Mouse (Mus musculus): ENCODE data around the gene Galnt6. TPM values are rescaled to one million over a fixed set of nuclear protein-coding genes. Genes with fewer than 3 reads are reported as not detected.
A peak's percentile ranks its signal among the peaks of the same experiment; 100 is the strongest.

Galnt6 gene
- polyA plus RNA-seq, 1 experiment, result 34.7 TPM

GRCm38 (mm10) chr15:100718572-100718971, 10.6 kb downstream of the Galnt6 start:
- no peak overlapping the region for H3K4me3 ChIP-seq (ENCODE audit: control insufficient read depth, insufficient read depth, low read length)
- H3K27me3 ChIP-seq (ENCODE audit: control insufficient read depth, insufficient read depth, low read length), result no peaks in the 10 kb centered on the region
- no peak for DNase-seq
- H3K27ac ChIP-seq (ENCODE audit: control insufficient read depth, insufficient read depth, low read length), result no peak overlapping the region
- TF ChIP-seq CTCF (IDR thresholded peaks at IDR 0.05; ENCODE audit: borderline replicate concordance, control insufficient read depth, extremely low read depth, insufficient read depth, low read length, poor library complexity) (0 out of 2 replicates have a peak, but pooled peaks have one; percentile 26), POLR2A (IDR thresholded peaks at IDR 0.05; ENCODE audit: control insufficient read depth, extremely low read depth, insufficient read depth, low read length, poor library complexity) (no peak)
- H3K36me3 ChIP-seq (ENCODE audit: control insufficient read depth, insufficient read depth, low read length), result peaks cover 22% of the 10 kb centered on the region
- WGBS, result 94% methylated on average over 11 of the region's 11 CpGs
- H3K4me1 ChIP-seq (replicated peaks; ENCODE audit: control insufficient read depth, insufficient read depth, low read length), result peaks cover 52% of the 10 kb centered on the region

GRCm38 (mm10) chr15:100717933-100718332, 11.2 kb downstream of the Galnt6 start:
- H3K27me3 ChIP-seq (ENCODE audit: control insufficient read depth, insufficient read depth, low read length), result no peaks in the 10 kb centered on the region
- no peak overlapping the region for H3K27ac ChIP-seq (ENCODE audit: control insufficient read depth, insufficient read depth, low read length)
- H3K36me3 ChIP-seq (ENCODE audit: control insufficient read depth, insufficient read depth, low read length), result peaks cover 27% of the 10 kb centered on the region
- no peak for TF ChIP-seq CTCF (IDR thresholded peaks at IDR 0.05; ENCODE audit: borderline replicate concordance, control insufficient read depth, extremely low read depth, insufficient read depth, low read length, poor library complexity)
- no peak for TF ChIP-seq POLR2A (IDR thresholded peaks at IDR 0.05; ENCODE audit: control insufficient read depth, extremely low read depth, insufficient read depth, low read length, poor library complexity)
- no peak overlapping the region for H3K4me3 ChIP-seq (ENCODE audit: control insufficient read depth, insufficient read depth, low read length)
- peaks cover 45% of the 10 kb centered on the region for H3K4me1 ChIP-seq (replicated peaks; ENCODE audit: control insufficient read depth, insufficient read depth, low read length)
- 87% methylated on average over 6 of the region's 6 CpGs for WGBS
- DNase-seq, result no peak

DNA sequence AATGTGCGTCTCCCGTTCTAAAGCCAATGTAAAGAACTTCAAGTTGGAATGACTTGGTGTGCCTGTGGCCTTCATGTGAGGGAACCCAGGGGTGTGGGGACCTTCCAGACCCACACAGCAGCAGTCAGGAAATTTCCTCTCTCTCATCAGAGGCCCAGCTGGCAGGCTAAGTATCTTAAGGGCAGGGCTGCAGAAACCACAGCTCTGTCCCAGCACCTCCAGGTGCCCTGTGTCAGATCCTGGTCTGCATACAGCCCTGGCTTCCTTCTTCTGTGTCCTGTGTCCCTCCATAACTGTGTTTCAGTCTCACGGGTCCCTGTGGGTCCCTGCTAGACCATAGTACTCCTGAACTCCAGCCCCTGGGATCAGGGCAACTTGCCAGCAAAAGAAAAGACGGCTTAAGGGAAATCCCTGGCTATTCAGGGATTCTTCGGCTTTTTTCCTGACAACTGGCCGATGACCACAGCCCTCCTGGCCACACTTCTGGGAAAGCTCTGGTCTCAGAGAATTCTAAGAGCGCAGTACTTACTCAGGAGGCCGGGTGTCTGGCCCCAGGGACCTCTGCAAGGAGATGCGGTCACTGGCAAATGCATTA, 13.7 kb downstream of the Galnt6 start:
- TF ChIP-seq POLR2A (IDR thresholded peaks at IDR 0.05; ENCODE audit: control insufficient read depth, extremely low read depth, insufficient read depth, low read length, poor library complexity), result no peak
- TF ChIP-seq CTCF (IDR thresholded peaks at IDR 0.05; ENCODE audit: borderline replicate concordance, control insufficient read depth, extremely low read depth, insufficient read depth, low read length, poor library complexity), result no peak
- Histone ChIP-seq H3K27me3 (ENCODE audit: control insufficient read depth, insufficient read depth, low read length) (no peaks in the 10 kb centered on the region), H3K4me1 (replicated peaks; ENCODE audit: control insufficient read depth, insufficient read depth, low read length) (peaks cover 43% of the 10 kb centered on the region), H3K27ac (ENCODE audit: control insufficient read depth, insufficient read depth, low read length) (no peak overlapping the region), H3K4me3 (ENCODE audit: control insufficient read depth, insufficient read depth, low read length) (no peak overlapping the region), H3K36me3 (ENCODE audit: control insufficient read depth, insufficient read depth, low read length) (peaks cover 30% of the 10 kb centered on the region)
- 80% methylated on average over 9 of the region's 9 CpGs for WGBS
- no peak for DNase-seq

- Histone ChIP-seq H3K4me3 (ENCODE audit: control insufficient read depth, insufficient read depth, low read length) (no peak overlapping the region), H3K27ac (ENCODE audit: control insufficient read depth, insufficient read depth, low read length) (no peak overlapping the region), H3K36me3 (ENCODE audit: control insufficient read depth, insufficient read depth, low read length) (peaks cover 30% of the 10 kb centered on the region), H3K4me1 (replicated peaks; ENCODE audit: control insufficient read depth, insufficient read depth, low read length) (peaks cover 35% of the 10 kb centered on the region), H3K27me3 (ENCODE audit: control insufficient read depth, insufficient read depth, low read length) (no peaks in the 10 kb centered on the region)
- TF ChIP-seq CTCF (IDR thresholded peaks at IDR 0.05; ENCODE audit: borderline replicate concordance, control insufficient read depth, extremely low read depth, insufficient read depth, low read length, poor library complexity), result no peak
- no peak for TF ChIP-seq POLR2A (IDR thresholded peaks at IDR 0.05; ENCODE audit: control insufficient read depth, extremely low read depth, insufficient read depth, low read length, poor library complexity)
- DNase-seq, result no peak
- 98% methylated on average over 8 of the region's 8 CpGs for WGBS
These were observed 14.7 kb downstream of the Galnt6 start for GRCm38 (mm10) chr15:100714470-100714869.

DNA sequence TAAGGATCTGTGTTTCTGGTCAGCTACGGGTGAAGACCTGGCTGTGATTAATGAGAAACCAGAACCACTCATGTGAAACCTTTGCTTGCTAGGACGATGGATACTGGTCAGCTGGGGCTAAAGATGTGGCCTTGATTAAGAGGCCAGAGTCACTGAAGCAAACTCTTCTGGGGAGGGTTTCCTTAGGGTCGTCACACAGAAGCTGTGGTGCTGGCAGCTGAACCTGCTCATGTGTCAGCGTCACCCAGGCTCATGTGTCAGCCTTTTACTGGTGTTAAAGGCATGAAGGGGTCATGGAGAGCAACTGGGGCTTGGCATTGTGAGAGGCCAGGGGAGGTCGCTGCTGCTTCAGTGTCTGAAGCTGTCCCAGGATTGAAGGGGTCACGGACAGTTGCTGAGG, 18.3 kb downstream of the Galnt6 start:
- TF ChIP-seq CTCF (IDR thresholded peaks at IDR 0.05; ENCODE audit: borderline replicate concordance, control insufficient read depth, extremely low read depth, insufficient read depth, low read length, poor library complexity) (no peak), POLR2A (IDR thresholded peaks at IDR 0.05; ENCODE audit: control insufficient read depth, extremely low read depth, insufficient read depth, low read length, poor library complexity) (no peak)
- Histone ChIP-seq H3K27ac (ENCODE audit: control insufficient read depth, insufficient read depth, low read length) (no peak overlapping the region), H3K27me3 (ENCODE audit: control insufficient read depth, insufficient read depth, low read length) (no peaks in the 10 kb centered on the region), H3K4me3 (ENCODE audit: control insufficient read depth, insufficient read depth, low read length) (no peak overlapping the region), H3K4me1 (replicated peaks; ENCODE audit: control insufficient read depth, insufficient read depth, low read length) (peaks cover 51% of the 10 kb centered on the region), H3K36me3 (ENCODE audit: control insufficient read depth, insufficient read depth, low read length) (peaks cover 25% of the 10 kb centered on the region)
- WGBS, result 92% methylated on average over 6 of the region's 6 CpGs
- DNase-seq, result no peak

GRCm38 (mm10) chr15:100708433-100709078, 20.6 kb downstream of the Galnt6 start:
- no peaks in the 10 kb centered on the region for H3K27me3 ChIP-seq (ENCODE audit: control insufficient read depth, insufficient read depth, low read length)
- peak overlapping the region; percentile 32; the same call in 1 of the 2 replicates for H3K27ac ChIP-seq (ENCODE audit: control insufficient read depth, insufficient read depth, low read length)
- no peak overlapping the region for H3K4me3 ChIP-seq (ENCODE audit: control insufficient read depth, insufficient read depth, low read length)
- no peak for DNase-seq
- TF ChIP-seq POLR2A (IDR thresholded peaks at IDR 0.05; ENCODE audit: control insufficient read depth, extremely low read depth, insufficient read depth, low read length, poor library complexity), result no peak
- no peak for TF ChIP-seq CTCF (IDR thresholded peaks at IDR 0.05; ENCODE audit: borderline replicate concordance, control insufficient read depth, extremely low read depth, insufficient read depth, low read length, poor library complexity)
- 77% methylated on average over 8 of the region's 8 CpGs for WGBS
- peaks cover 52% of the 10 kb centered on the region for H3K4me1 ChIP-seq (replicated peaks; ENCODE audit: control insufficient read depth, insufficient read depth, low read length)
- peaks cover 8% of the 10 kb centered on the region; the same call in 1 of the 2 replicates for H3K36me3 ChIP-seq (ENCODE audit: control insufficient read depth, insufficient read depth, low read length)

Measured in thymus, adult 2 months (tissue).